Mouse (Mus musculus): ENCODE data around the gene Epgn. TPM values are rescaled to one million over a fixed set of nuclear protein-coding genes. Genes with fewer than 3 reads are reported as not detected.

The Epgn gene
- polyA plus RNA-seq (2015; fragmentation: Nextera tagmentation; extraction: Ambion mirVana), result 0.09 TPM in 1 of 2 replicates, not detected in the other

DNA sequence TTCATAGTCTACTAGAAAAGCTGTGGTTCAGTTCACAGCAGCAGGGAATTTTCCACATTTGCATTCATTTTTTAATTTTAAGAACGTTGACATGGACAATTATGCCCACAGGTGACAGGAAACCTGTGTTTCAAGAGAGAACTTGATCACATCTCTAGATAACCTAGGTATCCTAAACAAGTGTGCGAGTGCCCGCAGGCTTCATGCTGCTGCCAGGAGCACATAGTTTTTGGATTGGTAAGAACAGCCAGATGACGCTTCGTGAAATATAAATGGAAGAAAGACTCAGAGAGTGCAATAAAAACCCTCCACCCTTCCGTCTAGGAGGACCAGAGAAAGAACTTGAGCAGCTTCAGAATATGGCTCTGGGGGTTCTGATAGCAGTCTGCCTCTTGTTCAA, at the start of gene Epgn:
Gene Epgn (plus strand): TSS at position 301 of the 400 bp plus-strand sequence.
- WGBS, result 72% methylated on average over 6 of the region's 6 CpGs
- no peak within 1 kb of the TSS for H3K27ac ChIP-seq (ENCODE audit: low read length)
- H3K36me3 ChIP-seq (ENCODE audit: control insufficient read depth, insufficient read depth, low read length), result no peaks in the 10 kb centered on the region

DNA sequence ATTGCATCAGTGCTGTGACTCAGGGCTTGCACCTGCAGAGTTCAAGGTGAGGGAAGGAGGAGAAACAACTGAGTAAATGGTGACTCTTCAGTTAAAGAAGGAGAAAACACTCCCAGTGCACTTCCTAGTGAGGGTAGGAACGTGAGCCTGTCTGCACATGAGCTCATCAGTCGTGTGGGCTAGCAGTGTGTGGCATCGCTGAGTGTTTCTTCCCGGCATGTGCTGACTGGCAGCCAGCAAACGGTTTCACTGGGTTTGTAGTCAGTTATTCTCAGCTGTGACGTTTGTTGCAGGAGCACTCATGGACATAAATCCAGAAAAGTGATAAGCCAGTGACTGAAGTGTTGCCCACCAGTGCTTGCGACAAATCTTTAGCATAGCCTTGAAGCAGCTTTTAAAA, 47.0 kb upstream of the Epgn start:
- 66% methylated on average over 7 of the region's 7 CpGs for WGBS
- Histone ChIP-seq H3K27ac (ENCODE audit: low read length) (no peak overlapping the region), H3K36me3 (ENCODE audit: control insufficient read depth, insufficient read depth, low read length) (peaks cover 2% of the 10 kb centered on the region; the same call in 1 of the 2 replicates), H3K9me3 (ENCODE audit: control insufficient read depth, low read length) (no peaks in the 10 kb centered on the region), H3K4me1 (replicated peaks; ENCODE audit: control insufficient read depth, insufficient read depth, low read length) (no peaks in the 10 kb centered on the region), H3K4me2 (ENCODE audit: low read depth, low read length) (no peak overlapping the region), H3K9ac (ENCODE audit: low read length) (no peak overlapping the region), H3K4me3 (ENCODE audit: low read length) (no peak overlapping the region), H3K27me3 (ENCODE audit: control insufficient read depth, insufficient read depth, low read depth, low read length) (no peaks in the 10 kb centered on the region)
- no peak for ATAC-seq (ENCODE audit: low read depth)

More for the DNA sequence above, at the start of gene Epgn:
- no peaks in the 10 kb centered on the region for H3K4me1 ChIP-seq (replicated peaks; ENCODE audit: control insufficient read depth, insufficient read depth, low read length)
- H3K27me3 ChIP-seq (ENCODE audit: control insufficient read depth, insufficient read depth, low read depth, low read length), result peaks cover 4% of the 10 kb centered on the region; the same call in 1 of the 2 replicates
- no peak within 1 kb of the TSS for H3K4me2 ChIP-seq (ENCODE audit: low read depth, low read length)
- no peaks in the 10 kb centered on the region for H3K9me3 ChIP-seq (ENCODE audit: control insufficient read depth, low read length)
- H3K9ac ChIP-seq (ENCODE audit: low read length), result no peak within 1 kb of the TSS
- no peak within 1 kb of the TSS for H3K4me3 ChIP-seq (ENCODE audit: low read length)
- no peak for ATAC-seq (ENCODE audit: low read depth)

GRCm38 (mm10) chr5:90987605-90988004, 39.7 kb upstream of the Epgn start:
- no peak overlapping the region for H3K27ac ChIP-seq (ENCODE audit: low read length)
- no peak overlapping the region for H3K9ac ChIP-seq (ENCODE audit: low read length)
- no peaks in the 10 kb centered on the region for H3K36me3 ChIP-seq (ENCODE audit: control insufficient read depth, insufficient read depth, low read length)
- no peak overlapping the region for H3K4me3 ChIP-seq (ENCODE audit: low read length)
- 27% methylated on average over 5 of the region's 5 CpGs for WGBS
- H3K27me3 ChIP-seq (ENCODE audit: control insufficient read depth, insufficient read depth, low read depth, low read length), result no peaks in the 10 kb centered on the region
- ATAC-seq (ENCODE audit: low read depth), result no peak; the same call in 1 of the 2 replicates
- H3K4me1 ChIP-seq (replicated peaks; ENCODE audit: control insufficient read depth, insufficient read depth, low read length), result no peaks in the 10 kb centered on the region
- no peaks in the 10 kb centered on the region for H3K9me3 ChIP-seq (ENCODE audit: control insufficient read depth, low read length)
- H3K4me2 ChIP-seq (ENCODE audit: low read depth, low read length), result no peak overlapping the region

DNA sequence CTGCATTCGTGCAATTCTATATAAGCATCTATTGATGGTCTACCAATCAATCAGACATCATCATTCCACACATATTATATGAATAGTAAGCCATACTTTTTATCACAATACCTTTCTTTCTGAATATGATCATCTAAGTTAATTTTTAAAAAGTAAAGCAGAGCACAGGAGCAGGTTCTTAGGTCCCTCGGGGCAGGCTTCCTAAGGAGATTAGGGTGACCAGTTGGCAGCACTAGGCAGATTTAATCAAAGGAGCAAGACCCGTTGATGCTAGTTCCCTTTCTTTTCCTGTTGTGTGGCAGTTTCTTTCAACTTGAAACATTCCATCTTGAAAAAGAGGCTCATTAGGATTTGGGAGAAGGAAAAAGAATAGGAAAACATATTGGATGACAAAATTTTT, 39.1 kb upstream of the Epgn start:
- Histone ChIP-seq H3K27me3 (ENCODE audit: control insufficient read depth, insufficient read depth, low read depth, low read length) (no peaks in the 10 kb centered on the region), H3K4me1 (replicated peaks; ENCODE audit: control insufficient read depth, insufficient read depth, low read length) (no peaks in the 10 kb centered on the region), H3K27ac (ENCODE audit: low read length) (no peak overlapping the region), H3K9ac (ENCODE audit: low read length) (no peak overlapping the region), H3K4me2 (ENCODE audit: low read depth, low read length) (no peak overlapping the region), H3K36me3 (ENCODE audit: control insufficient read depth, insufficient read depth, low read length) (no peaks in the 10 kb centered on the region), H3K9me3 (ENCODE audit: control insufficient read depth, low read length) (no peaks in the 10 kb centered on the region), H3K4me3 (ENCODE audit: low read length) (no peak overlapping the region)
- WGBS, result 72% methylated on average over 3 of the region's 3 CpGs
- ATAC-seq (ENCODE audit: low read depth), result no peak

DNA sequence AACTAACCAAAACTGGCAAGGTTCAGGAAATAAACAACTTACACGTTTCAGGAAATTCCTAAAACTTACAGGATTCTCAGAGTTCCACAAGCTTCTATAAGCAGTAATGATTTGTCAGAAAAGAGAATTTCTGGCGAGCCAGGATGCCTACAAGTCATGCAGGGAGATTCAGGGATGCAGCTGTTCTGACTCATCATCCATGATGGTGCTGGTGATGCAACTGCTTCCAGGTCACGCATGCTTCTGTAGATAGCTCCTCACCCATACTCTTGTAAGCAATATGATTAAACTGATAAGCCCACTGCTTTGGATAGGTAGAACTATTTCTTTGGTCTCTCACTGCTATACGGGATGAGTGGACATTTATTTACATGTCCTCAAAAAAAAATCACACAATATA, 38.7 kb upstream of the Epgn start:
- no peak overlapping the region for H3K9ac ChIP-seq (ENCODE audit: low read length)
- ATAC-seq (ENCODE audit: low read depth), result no peak
- H3K4me1 ChIP-seq (replicated peaks; ENCODE audit: control insufficient read depth, insufficient read depth, low read length), result no peaks in the 10 kb centered on the region
- WGBS, result 78% methylated on average over 4 of the region's 4 CpGs
- H3K9me3 ChIP-seq (ENCODE audit: control insufficient read depth, low read length), result no peaks in the 10 kb centered on the region
- no peaks in the 10 kb centered on the region for H3K36me3 ChIP-seq (ENCODE audit: control insufficient read depth, insufficient read depth, low read length)
- H3K4me3 ChIP-seq (ENCODE audit: low read length), result no peak overlapping the region
- H3K27me3 ChIP-seq (ENCODE audit: control insufficient read depth, insufficient read depth, low read depth, low read length), result no peaks in the 10 kb centered on the region
- H3K27ac ChIP-seq (ENCODE audit: low read length), result no peak overlapping the region
- no peak overlapping the region for H3K4me2 ChIP-seq (ENCODE audit: low read depth, low read length)

DNA sequence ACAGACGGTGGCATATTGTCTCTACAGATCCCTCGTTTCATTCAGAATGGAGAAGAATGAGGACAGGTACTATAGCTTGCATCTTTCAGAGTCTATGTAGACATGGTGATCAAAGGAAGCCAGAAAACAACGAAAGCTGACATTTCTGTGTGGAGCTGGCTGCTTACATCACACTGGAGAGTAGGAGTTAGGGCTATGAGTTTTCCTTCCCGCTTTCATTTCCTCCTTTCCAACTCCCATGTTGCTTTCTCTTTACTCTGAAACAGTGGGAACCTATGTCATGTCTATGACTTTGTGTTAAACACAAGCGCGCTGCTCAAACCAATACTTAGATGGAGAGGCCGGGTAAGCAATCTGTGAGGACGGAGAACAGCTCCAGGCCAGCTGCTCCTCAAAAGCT, 27.3 kb upstream of the Epgn start:
- no peak for ATAC-seq (ENCODE audit: low read depth)
- Histone ChIP-seq H3K27me3 (ENCODE audit: control insufficient read depth, insufficient read depth, low read depth, low read length) (no peaks in the 10 kb centered on the region), H3K9ac (ENCODE audit: low read length) (no peak overlapping the region), H3K27ac (ENCODE audit: low read length) (no peak overlapping the region), H3K4me2 (ENCODE audit: low read depth, low read length) (no peak overlapping the region), H3K9me3 (ENCODE audit: control insufficient read depth, low read length) (no peaks in the 10 kb centered on the region), H3K36me3 (ENCODE audit: control insufficient read depth, insufficient read depth, low read length) (no peaks in the 10 kb centered on the region), H3K4me1 (replicated peaks; ENCODE audit: control insufficient read depth, insufficient read depth, low read length) (no peaks in the 10 kb centered on the region), H3K4me3 (ENCODE audit: low read length) (no peak overlapping the region)
- WGBS, result 91% methylated on average over 8 of the region's 8 CpGs

DNA sequence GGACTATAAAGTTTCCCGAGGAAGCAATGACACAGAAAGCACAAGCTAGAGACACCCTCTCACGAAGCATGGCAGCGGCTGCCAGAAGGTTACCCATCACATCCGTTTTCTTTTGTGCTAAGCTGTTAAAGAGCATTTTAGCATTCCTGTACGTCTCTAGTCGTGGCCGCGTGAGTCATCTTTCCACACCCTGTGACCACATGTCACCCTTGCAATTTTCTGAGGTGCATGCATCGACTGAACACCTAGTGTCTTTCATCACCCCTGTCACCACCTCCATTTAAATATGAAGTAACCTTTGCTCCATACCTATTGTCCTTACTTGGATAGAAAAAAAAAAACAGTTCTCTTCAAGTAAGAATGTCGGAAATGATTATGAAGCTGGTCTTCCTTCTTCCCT, 12.0 kb upstream of the Epgn start:
- H3K9me3 ChIP-seq (ENCODE audit: control insufficient read depth, low read length), result no peaks in the 10 kb centered on the region
- H3K4me3 ChIP-seq (ENCODE audit: low read length), result no peak overlapping the region
- H3K4me1 ChIP-seq (replicated peaks; ENCODE audit: control insufficient read depth, insufficient read depth, low read length), result no peaks in the 10 kb centered on the region
- H3K4me2 ChIP-seq (ENCODE audit: low read depth, low read length), result no peak overlapping the region
- H3K27ac ChIP-seq (ENCODE audit: low read length), result no peak overlapping the region
- no peaks in the 10 kb centered on the region for H3K36me3 ChIP-seq (ENCODE audit: control insufficient read depth, insufficient read depth, low read length)
- ATAC-seq (ENCODE audit: low read depth), result no peak
- WGBS, result 71% methylated on average over 10 of the region's 10 CpGs
- no peak overlapping the region for H3K9ac ChIP-seq (ENCODE audit: low read length)
- H3K27me3 ChIP-seq (ENCODE audit: control insufficient read depth, insufficient read depth, low read depth, low read length), result no peaks in the 10 kb centered on the region

- Histone ChIP-seq H3K4me2 (ENCODE audit: low read depth, low read length) (no peak overlapping the region), H3K9me3 (ENCODE audit: control insufficient read depth, low read length) (no peaks in the 10 kb centered on the region), H3K36me3 (ENCODE audit: control insufficient read depth, insufficient read depth, low read length) (no peaks in the 10 kb centered on the region), H3K27me3 (ENCODE audit: control insufficient read depth, insufficient read depth, low read depth, low read length) (no peaks in the 10 kb centered on the region), H3K4me3 (ENCODE audit: low read length) (no peak overlapping the region), H3K4me1 (replicated peaks; ENCODE audit: control insufficient read depth, insufficient read depth, low read length) (no peaks in the 10 kb centered on the region), H3K9ac (ENCODE audit: low read length) (no peak overlapping the region), H3K27ac (ENCODE audit: low read length) (no peak overlapping the region)
- no peak for ATAC-seq (ENCODE audit: low read depth)
- WGBS, result 81% methylated on average over 8 of the region's 8 CpGs
Observed at GRCm38 (mm10) chr5:91023114-91023513, 4.2 kb upstream of the Epgn start.

DNA sequence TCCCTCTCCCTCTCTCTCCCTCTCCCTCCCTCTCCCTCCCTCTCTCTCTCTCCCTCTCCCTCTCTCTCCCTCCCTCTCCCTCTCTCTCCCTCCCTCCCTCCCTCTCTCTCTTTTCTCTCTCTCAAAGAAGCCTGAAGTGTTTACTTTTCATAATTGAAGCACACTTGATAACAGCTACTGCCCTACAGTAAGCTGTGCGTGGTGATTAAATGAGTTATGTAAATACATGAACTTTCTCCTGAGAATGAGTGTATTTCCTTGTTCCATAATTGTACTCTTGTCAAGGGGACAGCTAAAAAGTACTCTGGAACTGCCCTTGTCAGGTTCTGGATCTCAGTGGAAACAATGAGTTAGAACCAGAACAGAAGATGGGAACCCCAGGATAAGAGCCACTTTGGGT, 576 bp downstream of the Epgn start:
- peaks cover 4% of the 10 kb centered on the region; the same call in 1 of the 2 replicates for H3K27me3 ChIP-seq (ENCODE audit: control insufficient read depth, insufficient read depth, low read depth, low read length)
- H3K36me3 ChIP-seq (ENCODE audit: control insufficient read depth, insufficient read depth, low read length), result no peaks in the 10 kb centered on the region
- peak; percentile 41; the same call in 1 of the 2 replicates for ATAC-seq (ENCODE audit: low read depth)
- H3K4me2 ChIP-seq (ENCODE audit: low read depth, low read length), result no peak overlapping the region
- no peak overlapping the region for H3K4me3 ChIP-seq (ENCODE audit: low read length)
- no peaks in the 10 kb centered on the region for H3K4me1 ChIP-seq (replicated peaks; ENCODE audit: control insufficient read depth, insufficient read depth, low read length)
- no peaks in the 10 kb centered on the region for H3K9me3 ChIP-seq (ENCODE audit: control insufficient read depth, low read length)
- H3K9ac ChIP-seq (ENCODE audit: low read length), result no peak overlapping the region
- WGBS, result 13% methylated on average over 1 of the region's 1 CpGs
- H3K27ac ChIP-seq (ENCODE audit: low read length), result no peak overlapping the region

- H3K4me2 ChIP-seq (ENCODE audit: low read depth, low read length), result no peak overlapping the region
- H3K27ac ChIP-seq (ENCODE audit: low read length), result no peak overlapping the region
- WGBS, result 86% methylated on average over 2 of the region's 2 CpGs
- peaks cover 4% of the 10 kb centered on the region; the same call in 1 of the 2 replicates for H3K27me3 ChIP-seq (ENCODE audit: control insufficient read depth, insufficient read depth, low read depth, low read length)
- no peak for ATAC-seq (ENCODE audit: low read depth)
- no peaks in the 10 kb centered on the region for H3K9me3 ChIP-seq (ENCODE audit: control insufficient read depth, low read length)
- no peak overlapping the region for H3K9ac ChIP-seq (ENCODE audit: low read length)
- no peak overlapping the region for H3K4me3 ChIP-seq (ENCODE audit: low read length)
- H3K36me3 ChIP-seq (ENCODE audit: control insufficient read depth, insufficient read depth, low read length), result no peaks in the 10 kb centered on the region
- no peaks in the 10 kb centered on the region for H3K4me1 ChIP-seq (replicated peaks; ENCODE audit: control insufficient read depth, insufficient read depth, low read length)
Observed at GRCm38 (mm10) chr5:91030629-91031028, 3.4 kb downstream of the Epgn start.

All from lung, embryonic 16.5 days (tissue).